Mouse (Mus musculus) embryonic facial prominence, embryonic 12.5 days (tissue): Measurements from ENCODE around the gene Cfap61. TPM values are rescaled to one million over a fixed set of nuclear protein-coding genes. Genes with fewer than 3 reads are reported as not detected.
A peak's percentile ranks its signal among the peaks of the same experiment; 100 is the strongest.

Experiments used
- ATAC-seq: fragments of 200-750 bp; cut with Nextera tagmentation; 2 replicates; pipeline ENCODE4 v1.8.0; 2017; ENCODE audit not compliant: insufficient number of reproducible peaks, insufficient read depth, low FRiP score, low TSS enrichment
- H3K27ac ChIP-seq: fragments of 300-500 bp; sonication (generic); 2 replicates; pipeline ENCODE4 v1.5.1; 2016; ENCODE audit warnings: mild to moderate bottlenecking
- H3K27me3 ChIP-seq: fragments of 300-500 bp; sonication (generic); 2 replicates; pipeline ENCODE4 v1.6.1; 2016; ENCODE audit warnings: mild to moderate bottlenecking, moderate library complexity
- H3K36me3 ChIP-seq: fragments of 300-500 bp; sonication (generic); 2 replicates; pipeline ENCODE4 v1.6.1; 2016; ENCODE audit warnings: mild to moderate bottlenecking
- H3K4me1 ChIP-seq: fragments of 300-500 bp; sonication (generic); 2 replicates; pipeline ENCODE4 v1.6.1; 2016
- H3K4me2 ChIP-seq: fragments of 300-500 bp; sonication (generic); replicated peaks from 2 replicates; pipeline ENCODE4 v1.6.1; 2016; ENCODE audit warnings: mild to moderate bottlenecking, moderate library complexity
- H3K4me3 ChIP-seq: fragments of 300-500 bp; sonication (generic); 2 replicates; pipeline ENCODE4 v1.5.1; 2016; ENCODE audit warnings: mild to moderate bottlenecking
- H3K9ac ChIP-seq: fragments of 300-500 bp; sonication (generic); 2 replicates; pipeline ENCODE4 v1.6.1; 2016; ENCODE audit warnings: mild to moderate bottlenecking, moderate library complexity
- H3K9me3 ChIP-seq: fragments of 300-500 bp; sonication (generic); 2 replicates; pipeline ENCODE4 v1.6.1; 2016; ENCODE audit warnings: mild to moderate bottlenecking, moderate library complexity
- WGBS: fragments of 180-500 bp; shearing (Covaris S2); methylation state at CpG from one replicate; pipeline ENCODE4 v1.1.7; 2016; 5-methylcytosine and 5-hydroxymethylcytosine counted together
- polyA plus RNA-seq: library from polyadenylated mRNA; unstranded; fragments of >200 nt; fragmentation: Nextera tagmentation; extraction: Ambion mirVana; gene quantifications from 2 replicates; pipeline ENCODE4 v1.2.1, GENCODE M21; 2016

Cfap61 gene
- polyA plus RNA-seq, 1 experiment from 2014 or later = 0.69 TPM

- Histone ChIP-seq H3K27me3 (no peaks in the 10 kb centered on the region), H3K36me3 (no peaks in the 10 kb centered on the region), H3K4me2 (0 out of 2 replicates have a peak overlapping the region, but pooled peaks have one; percentile 2), H3K9me3 (no peaks in the 10 kb centered on the region), H3K27ac (no peak overlapping the region), H3K4me3 (no peak overlapping the region), H3K4me1 (0 out of 2 replicates have a peak, but pooled peaks cover 12% of the 10 kb centered on the region), H3K9ac (no peak overlapping the region)
- ATAC-seq = peak; percentile 58; the same call in 1 of the 2 replicates
- WGBS = 38% methylated on average over 11 of the region's 11 CpGs
These were observed 128.8 kb downstream of the Cfap61 start for GRCm38 (mm10) chr2:146063093-146064074.

DNA sequence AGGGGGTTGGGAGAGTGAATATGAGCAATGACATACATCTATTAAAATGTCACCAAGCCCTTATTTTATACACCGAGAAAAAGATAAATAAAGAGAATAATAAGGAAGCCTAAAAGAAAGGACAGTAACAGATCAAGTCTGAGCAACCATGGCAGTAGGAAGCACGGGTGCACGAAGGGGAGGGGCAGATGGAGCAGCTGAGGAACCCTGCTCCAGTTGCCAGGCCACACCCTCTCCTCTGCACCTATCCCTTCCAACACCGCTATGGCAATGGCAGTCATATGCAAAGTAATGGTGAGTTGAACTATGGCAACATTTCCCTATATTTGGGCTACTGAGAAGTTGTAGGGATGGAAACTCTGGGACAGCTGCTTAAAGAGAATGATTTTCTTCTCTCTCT is 132.8 kb downstream of the Cfap61 start:
- 46% methylated on average over 4 of the region's 4 CpGs for WGBS

DNA sequence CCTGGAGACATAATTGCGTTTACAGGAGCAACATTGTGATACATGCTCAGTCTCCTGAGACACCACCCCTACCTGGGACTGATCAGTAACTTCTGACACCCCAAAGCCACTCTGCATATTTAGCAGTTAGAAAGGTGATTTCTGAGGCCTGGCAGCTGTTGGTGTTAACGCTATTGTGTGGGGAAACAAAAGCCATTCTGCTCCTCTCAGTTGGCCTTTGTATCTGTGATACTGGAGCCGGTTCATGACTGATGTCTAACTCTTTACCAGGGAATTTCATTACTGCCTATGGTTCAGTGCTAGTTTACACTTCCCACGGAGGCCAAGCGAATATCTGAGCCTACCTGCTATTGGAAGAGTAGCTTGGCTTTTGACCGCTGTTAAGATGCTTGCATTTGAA is 138.7 kb downstream of the Cfap61 start:
- no peak for ATAC-seq
- no peak overlapping the region for H3K4me2 ChIP-seq
- H3K9ac ChIP-seq = no peak overlapping the region
- H3K27me3 ChIP-seq = no peaks in the 10 kb centered on the region
- 38% methylated on average over 6 of the region's 6 CpGs for WGBS
- H3K27ac ChIP-seq = no peak overlapping the region
- no peaks in the 10 kb centered on the region for H3K36me3 ChIP-seq
- no peaks in the 10 kb centered on the region for H3K9me3 ChIP-seq
- no peak overlapping the region for H3K4me3 ChIP-seq
- H3K4me1 ChIP-seq = no peaks in the 10 kb centered on the region

More for the DNA sequence above, 132.8 kb downstream of the Cfap61 start:
- Histone ChIP-seq H3K4me1 (0 out of 2 replicates have a peak, but pooled peaks cover 8% of the 10 kb centered on the region), H3K27me3 (no peaks in the 10 kb centered on the region), H3K9me3 (no peaks in the 10 kb centered on the region), H3K4me3 (no peak overlapping the region), H3K9ac (no peak overlapping the region), H3K4me2 (no peak overlapping the region), H3K36me3 (no peaks in the 10 kb centered on the region), H3K27ac (no peak overlapping the region)
- no peak for ATAC-seq

- Histone ChIP-seq H3K9ac (no peak overlapping the region), H3K4me1 (no peaks in the 10 kb centered on the region), H3K27ac (no peak overlapping the region), H3K4me3 (no peak overlapping the region), H3K27me3 (no peaks in the 10 kb centered on the region), H3K36me3 (no peaks in the 10 kb centered on the region), H3K9me3 (no peaks in the 10 kb centered on the region), H3K4me2 (no peak overlapping the region)
- WGBS = 92% methylated on average over 10 of the region's 10 CpGs
- no peak for ATAC-seq
These were observed 142.5 kb downstream of the Cfap61 start for GRCm38 (mm10) chr2:146077117-146077516.

- Histone ChIP-seq H3K9me3 (no peaks in the 10 kb centered on the region), H3K27ac (no peak overlapping the region), H3K27me3 (no peaks in the 10 kb centered on the region), H3K36me3 (no peaks in the 10 kb centered on the region), H3K9ac (no peak overlapping the region), H3K4me2 (no peak overlapping the region), H3K4me1 (no peaks in the 10 kb centered on the region), H3K4me3 (no peak overlapping the region)
- ATAC-seq = no peak
- 94% methylated on average over 4 of the region's 4 CpGs for WGBS
These were observed 145.7 kb downstream of the Cfap61 start for GRCm38 (mm10) chr2:146080282-146080681.

GRCm38 (mm10) chr2:146083326-146083871 is 148.8 kb downstream of the Cfap61 start:
- WGBS = 45% methylated on average over 6 of the region's 6 CpGs
- no peak overlapping the region for H3K9ac ChIP-seq
- no peaks in the 10 kb centered on the region for H3K4me1 ChIP-seq
- no peak overlapping the region for H3K4me2 ChIP-seq
- H3K36me3 ChIP-seq = no peaks in the 10 kb centered on the region
- H3K27me3 ChIP-seq = no peaks in the 10 kb centered on the region
- no peaks in the 10 kb centered on the region for H3K9me3 ChIP-seq
- H3K27ac ChIP-seq = no peak overlapping the region
- no peak overlapping the region for H3K4me3 ChIP-seq
- 0 out of 2 replicates have a peak, but pooled peaks have one; percentile 35 for ATAC-seq

- Histone ChIP-seq H3K36me3 (no peaks in the 10 kb centered on the region), H3K4me2 (no peak overlapping the region), H3K9me3 (no peaks in the 10 kb centered on the region), H3K4me3 (no peak overlapping the region), H3K9ac (no peak overlapping the region), H3K27me3 (no peaks in the 10 kb centered on the region), H3K27ac (no peak overlapping the region), H3K4me1 (no peaks in the 10 kb centered on the region)
- ATAC-seq = no peak
- 77% methylated on average over 1 of the region's 1 CpGs for WGBS
These were observed 152.8 kb downstream of the Cfap61 start for GRCm38 (mm10) chr2:146087411-146087810.

- H3K4me1 ChIP-seq = no peaks in the 10 kb centered on the region
- no peaks in the 10 kb centered on the region for H3K9me3 ChIP-seq
- no peaks in the 10 kb centered on the region for H3K36me3 ChIP-seq
- no peak overlapping the region for H3K4me2 ChIP-seq
- no peak overlapping the region for H3K9ac ChIP-seq
- WGBS = 55% methylated on average over 6 of the region's 6 CpGs
- no peak overlapping the region for H3K27ac ChIP-seq
- H3K27me3 ChIP-seq = no peaks in the 10 kb centered on the region
- ATAC-seq = no peak
- no peak overlapping the region for H3K4me3 ChIP-seq
These were observed 154.6 kb downstream of the Cfap61 start for GRCm38 (mm10) chr2:146089157-146089692.

GRCm38 (mm10) chr2:146097532-146097931 is 162.9 kb downstream of the Cfap61 start:
- 93% methylated on average over 5 of the region's 5 CpGs for WGBS
- Histone ChIP-seq H3K27me3 (no peaks in the 10 kb centered on the region), H3K4me3 (no peak overlapping the region), H3K4me2 (no peak overlapping the region), H3K27ac (no peak overlapping the region), H3K36me3 (no peaks in the 10 kb centered on the region), H3K9me3 (no peaks in the 10 kb centered on the region), H3K9ac (no peak overlapping the region), H3K4me1 (no peaks in the 10 kb centered on the region)
- ATAC-seq = no peak

- Histone ChIP-seq H3K4me2 (no peak overlapping the region), H3K4me3 (no peak overlapping the region), H3K27ac (no peak overlapping the region), H3K36me3 (no peaks in the 10 kb centered on the region), H3K9me3 (no peaks in the 10 kb centered on the region), H3K27me3 (no peaks in the 10 kb centered on the region), H3K9ac (no peak overlapping the region), H3K4me1 (no peaks in the 10 kb centered on the region)
- 60% methylated on average over 16 of the region's 16 CpGs for WGBS
- ATAC-seq = no peak
These were observed 164.5 kb downstream of the Cfap61 start for GRCm38 (mm10) chr2:146098853-146099717.

- H3K36me3 ChIP-seq = no peaks in the 10 kb centered on the region
- WGBS = 89% methylated on average over 3 of the region's 3 CpGs
These were observed 165.3 kb downstream of the Cfap61 start for GRCm38 (mm10) chr2:146099838-146100237.

More at GRCm38 (mm10) chr2:146099838-146100237, 165.3 kb downstream of the Cfap61 start:
- H3K4me1 ChIP-seq = no peaks in the 10 kb centered on the region
- H3K4me2 ChIP-seq = no peak overlapping the region
- no peak overlapping the region for H3K4me3 ChIP-seq
- no peak overlapping the region for H3K27ac ChIP-seq
- no peaks in the 10 kb centered on the region for H3K9me3 ChIP-seq
- no peak overlapping the region for H3K9ac ChIP-seq
- no peaks in the 10 kb centered on the region for H3K27me3 ChIP-seq
- no peak for ATAC-seq
